Mouse (Mus musculus): Measurements from ENCODE around the gene Eaf2. TPM values are rescaled to one million over a fixed set of nuclear protein-coding genes. Genes with fewer than 3 reads are reported as not detected.

Eaf2 gene
- polyA plus RNA-seq, 1 experiment from 2014 or later: 0.62 TPM

GRCm38 (mm10) chr16:36903156-36903555 is 28.4 kb upstream of the Eaf2 start:
- Histone ChIP-seq H3K4me3 (ENCODE audit: low read length) (no peak overlapping the region), H3K27ac (ENCODE audit: low read length) (no peak overlapping the region), H3K4me2 (ENCODE audit: low read depth, low read length) (no peak overlapping the region), H3K9ac (ENCODE audit: low read length) (no peak overlapping the region), H3K4me1 (ENCODE audit: control insufficient read depth, insufficient read depth, low read length) (no peaks in the 10 kb centered on the region), H3K9me3 (replicated peaks; ENCODE audit: control insufficient read depth, low read length) (no peaks in the 10 kb centered on the region), H3K36me3 (ENCODE audit: control insufficient read depth, insufficient read depth) (peaks cover 46% of the 10 kb centered on the region), H3K27me3 (ENCODE audit: control insufficient read depth, insufficient read depth, low read length) (no peaks in the 10 kb centered on the region)
- ATAC-seq (replicated peaks; ENCODE audit: extremely low read depth, insufficient read depth, low FRiP score): no peak
- 89% methylated on average over 5 of the region's 5 CpGs for WGBS

GRCm38 (mm10) chr16:36896712-36897111 is 21.9 kb upstream of the Eaf2 start:
- H3K4me3 ChIP-seq (ENCODE audit: low read length): no peak overlapping the region
- no peaks in the 10 kb centered on the region for H3K4me1 ChIP-seq (ENCODE audit: control insufficient read depth, insufficient read depth, low read length)
- H3K4me2 ChIP-seq (ENCODE audit: low read depth, low read length): no peak overlapping the region
- H3K27ac ChIP-seq (ENCODE audit: low read length): no peak overlapping the region
- H3K36me3 ChIP-seq (ENCODE audit: control insufficient read depth, insufficient read depth): peaks cover 39% of the 10 kb centered on the region
- H3K9ac ChIP-seq (ENCODE audit: low read length): no peak overlapping the region
- no peaks in the 10 kb centered on the region for H3K9me3 ChIP-seq (replicated peaks; ENCODE audit: control insufficient read depth, low read length)
- 70% methylated on average over 6 of the region's 6 CpGs for WGBS
- no peaks in the 10 kb centered on the region for H3K27me3 ChIP-seq (ENCODE audit: control insufficient read depth, insufficient read depth, low read length)
- ATAC-seq (replicated peaks; ENCODE audit: extremely low read depth, insufficient read depth, low FRiP score): no peak

- Histone ChIP-seq H3K4me3 (ENCODE audit: low read length) (no peak overlapping the region), H3K4me1 (ENCODE audit: control insufficient read depth, insufficient read depth, low read length) (no peaks in the 10 kb centered on the region), H3K9me3 (replicated peaks; ENCODE audit: control insufficient read depth, low read length) (no peaks in the 10 kb centered on the region), H3K27ac (ENCODE audit: low read length) (no peak overlapping the region), H3K27me3 (ENCODE audit: control insufficient read depth, insufficient read depth, low read length) (no peaks in the 10 kb centered on the region), H3K4me2 (ENCODE audit: low read depth, low read length) (no peak overlapping the region), H3K9ac (ENCODE audit: low read length) (no peak overlapping the region), H3K36me3 (ENCODE audit: control insufficient read depth, insufficient read depth) (peaks cover 34% of the 10 kb centered on the region)
- no peak for ATAC-seq (replicated peaks; ENCODE audit: extremely low read depth, insufficient read depth, low FRiP score)
- 84% methylated on average over 10 of the region's 10 CpGs for WGBS
These were observed 18.5 kb upstream of the Eaf2 start for GRCm38 (mm10) chr16:36893317-36893716.

GRCm38 (mm10) chr16:36891415-36891814 is 16.6 kb upstream of the Eaf2 start:
- Histone ChIP-seq H3K36me3 (ENCODE audit: control insufficient read depth, insufficient read depth) (peaks cover 37% of the 10 kb centered on the region), H3K9me3 (replicated peaks; ENCODE audit: control insufficient read depth, low read length) (no peaks in the 10 kb centered on the region), H3K27ac (ENCODE audit: low read length) (no peak overlapping the region), H3K4me2 (ENCODE audit: low read depth, low read length) (no peak overlapping the region), H3K27me3 (ENCODE audit: control insufficient read depth, insufficient read depth, low read length) (no peaks in the 10 kb centered on the region), H3K4me1 (ENCODE audit: control insufficient read depth, insufficient read depth, low read length) (no peaks in the 10 kb centered on the region), H3K9ac (ENCODE audit: low read length) (no peak overlapping the region), H3K4me3 (ENCODE audit: low read length) (no peak overlapping the region)
- no peak for ATAC-seq (replicated peaks; ENCODE audit: extremely low read depth, insufficient read depth, low FRiP score)
- WGBS: 97% methylated on average over 4 of the region's 4 CpGs

GRCm38 (mm10) chr16:36890559-36890958 is 15.8 kb upstream of the Eaf2 start:
- Histone ChIP-seq H3K27me3 (ENCODE audit: control insufficient read depth, insufficient read depth, low read length) (no peaks in the 10 kb centered on the region), H3K4me1 (ENCODE audit: control insufficient read depth, insufficient read depth, low read length) (no peaks in the 10 kb centered on the region), H3K4me3 (ENCODE audit: low read length) (no peak overlapping the region), H3K27ac (ENCODE audit: low read length) (no peak overlapping the region), H3K9ac (ENCODE audit: low read length) (no peak overlapping the region), H3K36me3 (ENCODE audit: control insufficient read depth, insufficient read depth) (peaks cover 37% of the 10 kb centered on the region), H3K9me3 (replicated peaks; ENCODE audit: control insufficient read depth, low read length) (no peaks in the 10 kb centered on the region), H3K4me2 (ENCODE audit: low read depth, low read length) (no peak overlapping the region)
- ATAC-seq (replicated peaks; ENCODE audit: extremely low read depth, insufficient read depth, low FRiP score): no peak
- 87% methylated on average over 3 of the region's 3 CpGs for WGBS

- Histone ChIP-seq H3K4me1 (ENCODE audit: control insufficient read depth, insufficient read depth, low read length) (no peaks in the 10 kb centered on the region), H3K9me3 (replicated peaks; ENCODE audit: control insufficient read depth, low read length) (no peaks in the 10 kb centered on the region), H3K4me3 (ENCODE audit: low read length) (no peak overlapping the region), H3K27me3 (ENCODE audit: control insufficient read depth, insufficient read depth, low read length) (no peaks in the 10 kb centered on the region), H3K36me3 (ENCODE audit: control insufficient read depth, insufficient read depth) (peaks cover 25% of the 10 kb centered on the region), H3K4me2 (ENCODE audit: low read depth, low read length) (no peak overlapping the region), H3K27ac (ENCODE audit: low read length) (no peak overlapping the region), H3K9ac (ENCODE audit: low read length) (no peak overlapping the region)
- ATAC-seq (replicated peaks; ENCODE audit: extremely low read depth, insufficient read depth, low FRiP score): no peak
- 68% methylated on average over 5 of the region's 5 CpGs for WGBS
These were observed 12.7 kb upstream of the Eaf2 start for GRCm38 (mm10) chr16:36887546-36887945.

- H3K27me3 ChIP-seq (ENCODE audit: control insufficient read depth, insufficient read depth, low read length): no peaks in the 10 kb centered on the region
- peaks cover 18% of the 10 kb centered on the region for H3K36me3 ChIP-seq (ENCODE audit: control insufficient read depth, insufficient read depth)
- WGBS: 87% methylated on average over 11 of the region's 11 CpGs
- no peak overlapping the region for H3K4me3 ChIP-seq (ENCODE audit: low read length)
- no peak overlapping the region for H3K27ac ChIP-seq (ENCODE audit: low read length)
- H3K9me3 ChIP-seq (replicated peaks; ENCODE audit: control insufficient read depth, low read length): no peaks in the 10 kb centered on the region
- H3K4me2 ChIP-seq (ENCODE audit: low read depth, low read length): no peak overlapping the region
- no peaks in the 10 kb centered on the region for H3K4me1 ChIP-seq (ENCODE audit: control insufficient read depth, insufficient read depth, low read length)
- no peak for ATAC-seq (replicated peaks; ENCODE audit: extremely low read depth, insufficient read depth, low FRiP score)
- H3K9ac ChIP-seq (ENCODE audit: low read length): no peak overlapping the region
These were observed 11.1 kb upstream of the Eaf2 start for GRCm38 (mm10) chr16:36885912-36886311.

- no peaks in the 10 kb centered on the region for H3K9me3 ChIP-seq (replicated peaks; ENCODE audit: control insufficient read depth, low read length)
- H3K27me3 ChIP-seq (ENCODE audit: control insufficient read depth, insufficient read depth, low read length): no peaks in the 10 kb centered on the region
- peaks cover 11% of the 10 kb centered on the region for H3K36me3 ChIP-seq (ENCODE audit: control insufficient read depth, insufficient read depth)
- H3K27ac ChIP-seq (ENCODE audit: low read length): no peak overlapping the region
- H3K9ac ChIP-seq (ENCODE audit: low read length): no peak overlapping the region
- no peak overlapping the region for H3K4me3 ChIP-seq (ENCODE audit: low read length)
- no peak overlapping the region for H3K4me2 ChIP-seq (ENCODE audit: low read depth, low read length)
- peaks cover under 1% of the 10 kb centered on the region; the same call in 1 of the 2 replicates for H3K4me1 ChIP-seq (ENCODE audit: control insufficient read depth, insufficient read depth, low read length)
- ATAC-seq (replicated peaks; ENCODE audit: extremely low read depth, insufficient read depth, low FRiP score): no peak
- WGBS: 80% methylated on average over 4 of the region's 4 CpGs
These were observed 10.1 kb upstream of the Eaf2 start for GRCm38 (mm10) chr16:36884881-36885280.

GRCm38 (mm10) chr16:36882737-36883343 is 8.0 kb upstream of the Eaf2 start:
- Histone ChIP-seq H3K4me2 (ENCODE audit: low read depth, low read length) (no peak overlapping the region), H3K4me3 (ENCODE audit: low read length) (no peak overlapping the region), H3K27ac (ENCODE audit: low read length) (no peak overlapping the region), H3K27me3 (ENCODE audit: control insufficient read depth, insufficient read depth, low read length) (no peaks in the 10 kb centered on the region), H3K9me3 (replicated peaks; ENCODE audit: control insufficient read depth, low read length) (no peaks in the 10 kb centered on the region), H3K9ac (ENCODE audit: low read length) (no peak overlapping the region), H3K36me3 (ENCODE audit: control insufficient read depth, insufficient read depth) (peaks cover 8% of the 10 kb centered on the region), H3K4me1 (ENCODE audit: control insufficient read depth, insufficient read depth, low read length) (peaks cover 13% of the 10 kb centered on the region)
- no peak for ATAC-seq (replicated peaks; ENCODE audit: extremely low read depth, insufficient read depth, low FRiP score)
- 66% methylated on average over 5 of the region's 5 CpGs for whole genome bisulfite sequencing

All from heart, embryonic 16.5 days (tissue).